Mouse (Mus musculus) lung, postnatal 10 days (tissue): ENCODE results near the gene Gm5244.

ENCODE experiments used
- DNase-seq: peaks from one replicate; pipeline ENCODE4 v3.0.0; 2021

The Gm5244 gene

GRCm38 (mm10) chr19:12846382-12846781 is at the start of gene Gm5244:
Gene Gm5244, plus strand, starts transcription at chr19:12846682.
- no peak for DNase-seq

GRCm38 (mm10) chr19:12797071-12797470 is 49.4 kb upstream of the Gm5244 start:
- DNase-seq, result peak; percentile 56

- no peak for DNase-seq
Measured at GRCm38 (mm10) chr19:12798404-12798803, 48.1 kb upstream of the Gm5244 start.

- DNase-seq, result no peak
Measured at GRCm38 (mm10) chr19:12799081-12799480, 47.4 kb upstream of the Gm5244 start.

- no peak for DNase-seq
Measured at GRCm38 (mm10) chr19:12800621-12801020, 45.9 kb upstream of the Gm5244 start.

GRCm38 (mm10) chr19:12801046-12801445 is 45.4 kb upstream of the Gm5244 start:
- no peak for DNase-seq

- DNase-seq, result no peak
Measured at GRCm38 (mm10) chr19:12802830-12803229, 43.7 kb upstream of the Gm5244 start.

GRCm38 (mm10) chr19:12804237-12804636 is 42.2 kb upstream of the Gm5244 start:
- no peak for DNase-seq

- DNase-seq, result peak; percentile 7
Measured at GRCm38 (mm10) chr19:12805730-12806129, 40.8 kb upstream of the Gm5244 start.

- DNase-seq, result no peak
Measured at GRCm38 (mm10) chr19:12806214-12806613, 40.3 kb upstream of the Gm5244 start.

- no peak for DNase-seq
Measured at GRCm38 (mm10) chr19:12812644-12813364, 33.7 kb upstream of the Gm5244 start.

- DNase-seq, result no peak
Measured at GRCm38 (mm10) chr19:12813883-12814282, 32.6 kb upstream of the Gm5244 start.

GRCm38 (mm10) chr19:12818507-12818906 is 28.0 kb upstream of the Gm5244 start:
- no peak for DNase-seq

- DNase-seq, result peak; percentile 32
Measured at GRCm38 (mm10) chr19:12820383-12820782, 26.1 kb upstream of the Gm5244 start.

- DNase-seq, result no peak
Measured at GRCm38 (mm10) chr19:12824549-12824948, 21.9 kb upstream of the Gm5244 start.

- DNase-seq, result no peak
Measured at GRCm38 (mm10) chr19:12830823-12831430, 15.6 kb upstream of the Gm5244 start.

GRCm38 (mm10) chr19:12831559-12831958 is 14.9 kb upstream of the Gm5244 start:
- DNase-seq, result no peak

- DNase-seq, result no peak
Measured at GRCm38 (mm10) chr19:12833625-12834024, 12.9 kb upstream of the Gm5244 start.

- DNase-seq, result no peak
Measured at GRCm38 (mm10) chr19:12838507-12838906, 8.0 kb upstream of the Gm5244 start.

- DNase-seq, result no peak
Measured at GRCm38 (mm10) chr19:12856983-12857382, 10.5 kb downstream of the Gm5244 start, which contains the start of gene Olfr1444. Gene Olfr1444, plus strand, starts transcription at chr19:12857283.

- no peak for DNase-seq
Measured at GRCm38 (mm10) chr19:12883555-12883954, 37.1 kb downstream of the Gm5244 start, which contains the start of gene Olfr1445. Gene Olfr1445, plus strand, starts transcription at chr19:12883855.

- no peak for DNase-seq
Measured at GRCm38 (mm10) chr19:12893424-12893823, 46.9 kb downstream of the Gm5244 start, which contains the start of gene Olfr1446. Gene Olfr1446, minus strand, starts transcription at chr19:12893524.
